Mouse (Mus musculus) lung, adult 2 months (tissue): Measurements from ENCODE around the gene Sult3a2.
"Not testable (repeated sequence)": the region's sequence is repeated elsewhere in the genome, so short reads cannot be mapped to it uniquely, and the experiment has no call there.

Experiments used
- CTCF ChIP-seq: fragments of 200-500 bp; IDR thresholded peaks from 2 replicates; pipeline ENCODE4 v1.5.1; 2011; ENCODE audit warnings: mild to moderate bottlenecking, low read length, control low read depth; ENCODE audit not compliant: insufficient read depth
- POLR2A ChIP-seq: fragments of 200-500 bp; IDR thresholded peaks from 2 replicates; pipeline ENCODE4 v1.6.1; 2011; ENCODE audit warnings: low read depth, mild to moderate bottlenecking, control low read depth, low read length, borderline replicate concordance; ENCODE audit errors: extremely low read depth

DNA sequence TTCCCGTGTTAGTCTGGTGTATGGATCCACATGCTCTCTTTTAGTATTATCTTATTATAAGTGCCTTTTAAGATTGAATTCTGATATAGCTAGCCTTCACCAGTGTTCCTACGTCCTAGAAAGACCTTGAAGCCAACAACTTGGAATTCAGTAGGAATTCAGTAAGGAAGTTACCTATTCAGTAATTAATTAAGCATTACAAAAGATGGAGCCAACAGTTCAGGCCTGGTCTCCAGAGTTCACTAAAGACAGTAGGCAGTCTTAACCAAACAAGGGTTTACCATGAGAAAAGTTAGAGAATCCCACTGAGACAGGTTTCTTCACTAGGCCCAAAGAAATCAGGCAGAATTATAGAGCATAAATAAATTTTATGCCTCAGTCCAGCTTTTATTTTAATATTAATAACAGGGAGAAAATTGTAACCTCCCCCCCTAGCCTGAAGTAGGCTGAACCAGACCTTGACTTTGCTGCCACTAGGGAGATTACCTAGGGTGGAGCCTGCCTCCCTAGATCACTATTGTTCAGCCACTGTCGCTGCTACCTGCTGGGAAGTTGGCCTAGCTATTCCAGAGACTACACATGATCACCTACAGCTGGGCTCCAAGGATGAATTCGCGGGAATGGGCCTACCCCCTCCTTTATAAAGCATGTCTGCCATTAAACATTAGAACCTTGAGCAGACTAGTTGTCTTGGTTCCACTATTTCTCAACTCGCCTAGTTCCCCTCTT is 10.9 kb upstream of the Sult3a2 start:
- not testable (repeated sequence) for TF ChIP-seq CTCF, POLR2A
